Mouse (Mus musculus) CH12.LX (cell line): Measurements from ENCODE around the gene Smim1. TPM values are rescaled to one million over a fixed set of nuclear protein-coding genes. Genes with fewer than 3 reads are reported as not detected.

ENCODE experiments used
- DNase-seq: peaks from one replicate; pipeline ENCODE4 v3.0.0-alpha.2; 2013; ENCODE audit errors: extremely low read depth
- H3K27ac ChIP-seq: 2 replicates; pipeline ENCODE4 v1.5.1; 2012; ENCODE audit warnings: low read depth, mild to moderate bottlenecking, control low read depth, moderate library complexity; ENCODE audit not compliant: insufficient read depth
- H3K27me3 ChIP-seq: replicated peaks from 2 replicates; pipeline ENCODE3; 2012; ENCODE audit warnings: inconsistent platforms
- H3K36me3 ChIP-seq, 2 experiments: replicated peaks in 1 of 2; 2 replicates each; pipeline versions ENCODE3 to v1.6.1; 2012; ENCODE audit warnings: inconsistent platforms in 1 of 2, low read length in 1 of 2, mild to moderate bottlenecking in 1 of 2, mixed read lengths in 1 of 2, moderate library complexity in 1 of 2; ENCODE audit not compliant: control insufficient read depth in 1 of 2, insufficient read depth in 1 of 2
- H3K4me1 ChIP-seq, 2 experiments: 2 replicates each; pipeline ENCODE4 v1.6.1; 2012; ENCODE audit warnings: inconsistent platforms in 1 of 2, moderate library complexity in 1 of 2; ENCODE audit not compliant: insufficient read depth in 2 of 2, control insufficient read depth in 1 of 2
- H3K4me2 ChIP-seq: 2 replicates; pipeline ENCODE4 v1.6.1; 2012; ENCODE audit warnings: low read depth, mild to moderate bottlenecking, control low read depth; ENCODE audit not compliant: poor library complexity, insufficient read depth, severe bottlenecking
- H3K4me3 ChIP-seq, 3 experiments: fragments of 150-350 bp in 1 of 3; sonication (generic) in 1 of 3; replicated peaks in 1 of 3; 2 replicates each; pipeline versions ENCODE3 to v1.5.1; 2011 to 2012; ENCODE audit warnings: low read depth in 2 of 3, low read length in 2 of 3, mild to moderate bottlenecking in 2 of 3, moderate library complexity in 2 of 3, control low read depth in 1 of 3, improper control_type of control experiment in 1 of 3, inconsistent platforms in 1 of 3, mixed read lengths in 1 of 3; ENCODE audit not compliant: poor library complexity in 1 of 3
- H3K79me2 ChIP-seq: replicated peaks from 2 replicates; pipeline ENCODE4 v1.6.1; 2012; ENCODE audit warnings: mild to moderate bottlenecking, moderate library complexity; ENCODE audit not compliant: control insufficient read depth, poor library complexity, insufficient read depth, severe bottlenecking; ENCODE audit errors: extremely low read depth
- H3K9ac ChIP-seq: 2 replicates; pipeline ENCODE4 v1.6.1; 2012; ENCODE audit warnings: low read depth, mild to moderate bottlenecking, control low read depth, moderate library complexity; ENCODE audit not compliant: insufficient read depth
- H3K9me3 ChIP-seq: replicated peaks from 2 replicates; pipeline ENCODE3; 2012; ENCODE audit warnings: low read length, inconsistent platforms, mixed read lengths
- BHLHE40 ChIP-seq: IDR thresholded peaks from 2 replicates; pipeline ENCODE4 v1.6.1; 2011; ENCODE audit warnings: mild to moderate bottlenecking, low read depth, low read length, improper control_type of control experiment
- CHD1 ChIP-seq: IDR thresholded peaks from 2 replicates; pipeline ENCODE4 v1.6.1; 2012; ENCODE audit warnings: low read depth, low read length, improper control_type of control experiment, inconsistent platforms
- CHD2 ChIP-seq: IDR thresholded peaks from 2 replicates; pipeline ENCODE4 v1.6.1; 2011; ENCODE audit warnings: low read length, improper control_type of control experiment
- CTCF ChIP-seq, 2 experiments: IDR thresholded peaks in 1 of 2; conservative IDR thresholded peaks in 1 of 2; 2 replicates each; pipeline ENCODE4 v1.5.1; 2011 to 2012; ENCODE audit warnings: low read depth in 2 of 2, low read length in 2 of 2, improper control_type of control experiment in 1 of 2, inconsistent platforms in 1 of 2, mild to moderate bottlenecking in 1 of 2, moderate library complexity in 1 of 2
- E2F4 ChIP-seq: IDR thresholded peaks from 2 replicates; pipeline ENCODE4 v1.6.1; 2011; ENCODE audit warnings: low read depth, low read length, improper control_type of control experiment; ENCODE audit not compliant: insufficient replicate concordance
- HCFC1 ChIP-seq: IDR thresholded peaks from 2 replicates; pipeline ENCODE4 v1.6.1; 2012; ENCODE audit warnings: low read depth, mild to moderate bottlenecking, inconsistent platforms, low read length, improper control_type of control experiment
- KAT2A ChIP-seq: IDR thresholded peaks from 2 replicates; pipeline ENCODE4 v1.6.1; 2012; ENCODE audit warnings: low read length, improper control_type of control experiment, inconsistent platforms; ENCODE audit not compliant: insufficient replicate concordance
- MAX ChIP-seq: IDR thresholded peaks from 2 replicates; pipeline ENCODE4 v1.6.1; 2011; ENCODE audit warnings: low read length, improper control_type of control experiment
- MAZ ChIP-seq: IDR thresholded peaks from 2 replicates; pipeline ENCODE4 v1.6.1; 2012; ENCODE audit warnings: low read depth, mild to moderate bottlenecking, inconsistent platforms, low read length, improper control_type of control experiment, moderate library complexity
- MEF2A ChIP-seq: IDR thresholded peaks from 2 replicates; pipeline ENCODE4 v1.6.1; 2014; ENCODE audit warnings: low read depth, mild to moderate bottlenecking, inconsistent platforms, low read length, improper control_type of control experiment, borderline replicate concordance
- MYC ChIP-seq: IDR thresholded peaks from 2 replicates; pipeline ENCODE4 v1.6.1; 2011; ENCODE audit warnings: low read depth, mild to moderate bottlenecking, improper control_type of control experiment, low read length
- NELFE ChIP-seq: IDR thresholded peaks from 2 replicates; pipeline ENCODE4 v1.6.1; 2011; ENCODE audit warnings: low read depth, low read length, improper control_type of control experiment
- NRF1 ChIP-seq: IDR thresholded peaks from 2 replicates; pipeline ENCODE4 v1.6.1; 2014; ENCODE audit warnings: low read depth, mild to moderate bottlenecking, inconsistent platforms, low read length, improper control_type of control experiment, moderate library complexity
- POLR2A ChIP-seq: IDR thresholded peaks from 2 replicates; pipeline ENCODE4 v1.6.1; 2011; ENCODE audit warnings: low read depth, mild to moderate bottlenecking, improper control_type of control experiment, low read length
- POLR2AphosphoS2 ChIP-seq: IDR thresholded peaks from 2 replicates; pipeline ENCODE4 v1.6.1; 2011; ENCODE audit warnings: low read depth, low read length, improper control_type of control experiment
- RAD21 ChIP-seq: IDR thresholded peaks from 2 replicates; pipeline ENCODE4 v1.6.1; 2011; ENCODE audit warnings: low read depth, mild to moderate bottlenecking, low read length, improper control_type of control experiment, moderate library complexity
- RCOR1 ChIP-seq: conservative IDR thresholded peaks from 2 replicates; pipeline ENCODE4 v1.6.1; 2012; ENCODE audit warnings: low read depth, mild to moderate bottlenecking, inconsistent platforms, low read length, improper control_type of control experiment
- SIN3A ChIP-seq: IDR thresholded peaks from 2 replicates; pipeline ENCODE4 v1.6.1; 2012; ENCODE audit warnings: low read length, improper control_type of control experiment, inconsistent platforms
- SMC3 ChIP-seq: IDR thresholded peaks from 2 replicates; pipeline ENCODE4 v1.6.1; 2011; ENCODE audit warnings: low read depth, low read length, improper control_type of control experiment
- TBP ChIP-seq: conservative IDR thresholded peaks from 2 replicates; pipeline ENCODE4 v1.6.1; 2011; ENCODE audit warnings: low read depth, low read length, improper control_type of control experiment
- TCF12 ChIP-seq: IDR thresholded peaks from 2 replicates; pipeline ENCODE4 v1.6.1; 2014; ENCODE audit warnings: low read depth, mild to moderate bottlenecking, inconsistent platforms, low read length, improper control_type of control experiment
- USF2 ChIP-seq: conservative IDR thresholded peaks from 2 replicates; pipeline ENCODE4 v1.6.1; 2011; ENCODE audit warnings: low read depth, low read length, improper control_type of control experiment
- dilution Hi-C: fragments of 300-500 bp; cut with MboI; formaldehyde crosslinking; loops from 2 replicates; pipeline ENCODE4 v1.14.3; 2020; ENCODE audit warnings: low sequenced_read_pairs; ENCODE audit not compliant: extremely low pct_unique_long_range_greater_than_20kb, extremely low pct_ligation_motif_present
- in situ Hi-C: fragments of 300-500 bp; cut with MboI; formaldehyde crosslinking; loops from 3 replicates; pipeline ENCODE4 v1.14.3; 2019; ENCODE audit warnings: low sequenced_read_pairs, low pct_ligation_motif_present, low pct_unique_long_range_greater_than_20kb, mixed read lengths
- polyA plus RNA-seq: library from polyadenylated mRNA; unstranded; fragments of >175 nt; gene quantifications from 2 replicates; pipeline ENCODE4 v1.2.1, GENCODE M21; 2012; ENCODE audit warnings: low read depth; ENCODE audit not compliant: insufficient read length
- total RNA-seq, 2 experiments: library from RNA; depleted of rRNA; stranded (reverse); fragments of 300-350 nt in 1 of 2; fragments of >200 nt in 1 of 2; gene quantifications; 2 replicates each; pipeline ENCODE4 v1.2.3; 2012 to 2014

Smim1 gene
- total and polyA plus RNA-seq, 3 experiments, result 0.16 to 2.3 TPM; not detected in 1

- no peak for TF ChIP-seq TCF12
- no peak for TF ChIP-seq BHLHE40
- no peak for TF ChIP-seq SMC3
- TF ChIP-seq POLR2A, result no peak
- no peak for TF ChIP-seq CTCF (conservative IDR thresholded peaks at IDR 0.05 in 1 of 2, IDR thresholded peaks at IDR 0.05 in 1 of 2; ENCODE audit: low read depth in 2 of 2, low read length in 2 of 2)
- no peak for TF ChIP-seq NELFE
- TF ChIP-seq MYC, result no peak
- no peak for TF ChIP-seq KAT2A
- no peak for TF ChIP-seq TBP
- TF ChIP-seq MAX, result no peak
- no peaks in the 10 kb centered on the region for H3K27me3 ChIP-seq
- no peak overlapping the region for H3K9ac ChIP-seq
- H3K4me3 ChIP-seq, result no peak overlapping the region
- in situ Hi-C loops, result no loop called here
- peaks cover 3 to 21% of the 10 kb centered on the region in 2 experiments; a peak in 2 of 4 replicates for H3K4me1 ChIP-seq
- DNase-seq, result no peak
- H3K4me2 ChIP-seq, result no peak overlapping the region
- no peaks in the 10 kb centered on the region for H3K9me3 ChIP-seq
- peaks cover 4% of the 10 kb centered on the region for H3K79me2 ChIP-seq
- H3K27ac ChIP-seq, result no peak overlapping the region
- dilution Hi-C loops, result no loop called here
- H3K36me3 ChIP-seq, result peaks cover 51 to 75% of the 10 kb centered on the region in 2 experiments
These were observed 45.6 kb downstream of the Smim1 start for GRCm38 (mm10) chr4:153980470-153980869.

- Histone ChIP-seq H3K27ac (no peak overlapping the region), H3K4me3 (no peak overlapping the region), H3K27me3 (no peaks in the 10 kb centered on the region), H3K9me3 (no peaks in the 10 kb centered on the region), H3K36me3 (peaks cover 41 to 63% of the 10 kb centered on the region in 2 experiments), H3K4me1 (peaks cover 3 to 21% of the 10 kb centered on the region in 2 experiments; a peak in 2 of 4 replicates), H3K79me2 (peaks cover 4% of the 10 kb centered on the region), H3K9ac (no peak overlapping the region), H3K4me2 (no peak overlapping the region)
- no peak for DNase-seq
- in situ Hi-C loops, result no loop called here
- dilution Hi-C loops, result no loop called here
- TF ChIP-seq NRF1, result no peak
- TF ChIP-seq HCFC1, result no peak
- no peak for TF ChIP-seq RCOR1
- no peak for TF ChIP-seq SMC3
- no peak for TF ChIP-seq E2F4
- TF ChIP-seq MAX, result no peak
- TF ChIP-seq USF2, result no peak
- TF ChIP-seq MEF2A, result no peak
- TF ChIP-seq CHD2, result no peak
- no peak for TF ChIP-seq MAZ
- TF ChIP-seq MYC, result no peak
- TF ChIP-seq SIN3A, result no peak
- no peak for TF ChIP-seq CHD1
- no peak for TF ChIP-seq TCF12
- no peak for TF ChIP-seq POLR2AphosphoS2
- TF ChIP-seq RAD21, result no peak
These were observed 46.8 kb downstream of the Smim1 start for GRCm38 (mm10) chr4:153979243-153979642.
